Mouse (Mus musculus) neural tube, embryonic 13.5 days (tissue): ENCODE measurements around the gene Galnt17. TPM values are rescaled to one million over a fixed set of nuclear protein-coding genes. Genes with fewer than 3 reads are reported as not detected.
A peak's percentile ranks its signal among the peaks of the same experiment; 100 is the strongest.

Source experiments
- ATAC-seq: fragments of 200-750 bp; cut with Nextera tagmentation; 2 replicates; pipeline ENCODE4 v1.8.0; 2017; ENCODE audit warnings: low read depth, mild to moderate bottlenecking, moderate TSS enrichment, moderate library complexity
- H3K27ac ChIP-seq: fragments of 300-500 bp; sonication (generic); replicated peaks from 2 replicates; pipeline ENCODE4 v1.5.1; 2015; ENCODE audit warnings: moderate library complexity, mild to moderate bottlenecking, inconsistent platforms
- H3K27me3 ChIP-seq: fragments of 300-500 bp; sonication (generic); 2 replicates; pipeline ENCODE4 v1.6.1; 2015; ENCODE audit warnings: mild to moderate bottlenecking, inconsistent platforms
- H3K36me3 ChIP-seq: fragments of 300-500 bp; sonication (generic); 2 replicates; pipeline ENCODE4 v1.6.1; 2015; ENCODE audit warnings: mild to moderate bottlenecking, inconsistent platforms
- H3K4me1 ChIP-seq: fragments of 300-500 bp; sonication (generic); replicated peaks from 2 replicates; pipeline ENCODE4 v1.6.1; 2015; ENCODE audit warnings: inconsistent platforms
- H3K4me2 ChIP-seq: fragments of 300-500 bp; sonication (generic); 2 replicates; pipeline ENCODE4 v1.6.1; 2015; ENCODE audit warnings: inconsistent platforms, mild to moderate bottlenecking, moderate library complexity
- H3K4me3 ChIP-seq: fragments of 300-500 bp; sonication (generic); 2 replicates; pipeline ENCODE4 v1.5.1; 2015; ENCODE audit warnings: mild to moderate bottlenecking, inconsistent platforms
- H3K9ac ChIP-seq: fragments of 300-500 bp; sonication (generic); 2 replicates; pipeline ENCODE4 v1.6.1; 2015; ENCODE audit warnings: moderate library complexity, mild to moderate bottlenecking, inconsistent platforms
- H3K9me3 ChIP-seq: fragments of 300-500 bp; sonication (generic); 2 replicates; pipeline ENCODE4 v1.6.1; 2016; ENCODE audit warnings: inconsistent platforms
- WGBS: fragments of 180-500 bp; shearing (Covaris S2); methylation state at CpG from one replicate; pipeline ENCODE4 v1.1.7; 2015; 5-methylcytosine and 5-hydroxymethylcytosine counted together
- polyA plus RNA-seq: library from polyadenylated mRNA; unstranded; fragments of >200 nt; fragmentation: Nextera tagmentation; extraction: Ambion mirVana; gene quantifications from 2 replicates; pipeline ENCODE4 v1.2.1, GENCODE M21; 2015

Gene Galnt17
- polyA plus RNA-seq, 1 experiment from 2014 or later, result 10.7 TPM

DNA sequence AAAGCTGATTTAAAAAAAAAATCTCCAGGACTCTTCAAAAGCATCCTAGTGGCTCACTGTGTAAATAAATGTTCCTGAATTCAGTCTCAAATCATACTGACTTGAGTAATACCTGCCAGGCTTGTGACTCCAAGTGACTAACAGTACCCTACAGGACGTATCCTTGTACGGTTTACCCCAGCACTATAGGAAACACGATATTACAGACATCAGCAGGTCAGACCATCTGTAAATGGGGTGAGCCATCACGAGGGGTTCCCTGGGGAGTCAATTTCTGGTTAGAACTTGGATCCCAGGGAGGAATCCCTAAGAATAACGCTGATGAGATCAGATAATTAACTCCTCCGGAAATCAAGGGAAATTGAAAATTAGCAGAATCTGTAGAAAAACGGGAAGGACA, 294.5 kb downstream of the Galnt17 start:
- Histone ChIP-seq H3K27ac (no peak overlapping the region), H3K9me3 (no peaks in the 10 kb centered on the region), H3K36me3 (no peaks in the 10 kb centered on the region), H3K27me3 (no peaks in the 10 kb centered on the region), H3K9ac (no peak overlapping the region), H3K4me1 (peaks cover 21% of the 10 kb centered on the region), H3K4me2 (no peak overlapping the region), H3K4me3 (no peak overlapping the region)
- ATAC-seq, result no peak
- WGBS, result 65% methylated on average over 7 of the region's 7 CpGs

DNA sequence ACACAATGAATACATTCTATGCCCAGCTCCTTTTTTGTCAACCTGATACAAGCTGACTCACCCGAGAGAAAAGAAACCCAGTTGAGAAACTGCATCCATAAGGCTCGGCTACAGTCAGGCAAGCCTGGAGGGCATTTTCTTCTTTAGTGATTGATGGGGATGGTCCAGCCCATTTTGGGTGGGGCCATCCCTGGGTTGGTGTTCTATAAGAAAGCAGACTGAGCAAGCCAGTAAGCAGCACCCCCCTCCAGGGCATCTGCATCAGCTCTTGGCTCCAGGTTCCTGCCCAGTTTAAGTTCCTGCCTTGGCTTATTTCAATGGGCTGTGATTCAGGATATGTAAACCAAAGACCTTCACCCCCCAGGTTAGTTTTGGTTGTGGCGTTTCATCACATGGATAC, 295.2 kb downstream of the Galnt17 start:
- H3K27ac ChIP-seq, result no peak overlapping the region
- 65% methylated on average over 3 of the region's 3 CpGs for WGBS
- H3K9me3 ChIP-seq, result no peaks in the 10 kb centered on the region
- no peak overlapping the region for H3K4me3 ChIP-seq
- peaks cover 18% of the 10 kb centered on the region for H3K4me1 ChIP-seq
- no peak overlapping the region for H3K4me2 ChIP-seq
- no peaks in the 10 kb centered on the region for H3K36me3 ChIP-seq
- H3K9ac ChIP-seq, result no peak overlapping the region
- H3K27me3 ChIP-seq, result no peaks in the 10 kb centered on the region
- no peak for ATAC-seq

DNA sequence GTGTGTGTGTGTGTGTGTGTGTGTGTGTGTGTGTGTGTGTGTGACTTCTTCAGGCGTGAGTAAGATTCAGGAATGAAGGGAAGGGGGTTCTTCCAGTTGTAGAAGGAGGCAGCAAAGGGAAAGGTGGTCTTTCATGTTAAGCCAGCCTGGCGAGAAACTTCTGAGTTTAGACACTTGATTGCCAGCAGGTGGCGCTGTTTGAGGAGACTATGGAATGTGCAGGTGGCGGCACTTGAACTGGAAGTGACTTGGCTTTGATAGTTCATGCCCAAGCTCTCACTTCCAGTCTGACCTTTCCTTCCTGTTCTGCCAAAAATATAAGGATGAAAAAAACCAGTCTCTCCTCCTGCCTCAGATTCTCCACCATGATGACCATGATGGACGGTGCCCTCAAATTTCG, 298.8 kb downstream of the Galnt17 start:
- Histone ChIP-seq H3K4me3 (no peak overlapping the region), H3K4me2 (no peak overlapping the region), H3K36me3 (no peaks in the 10 kb centered on the region), H3K4me1 (peaks cover 8% of the 10 kb centered on the region), H3K27ac (no peak overlapping the region), H3K9me3 (peaks cover 6% of the 10 kb centered on the region; the same call in 1 of the 2 replicates), H3K27me3 (no peaks in the 10 kb centered on the region), H3K9ac (no peak overlapping the region)
- no peak for ATAC-seq
- WGBS, result 57% methylated on average over 6 of the region's 6 CpGs

DNA sequence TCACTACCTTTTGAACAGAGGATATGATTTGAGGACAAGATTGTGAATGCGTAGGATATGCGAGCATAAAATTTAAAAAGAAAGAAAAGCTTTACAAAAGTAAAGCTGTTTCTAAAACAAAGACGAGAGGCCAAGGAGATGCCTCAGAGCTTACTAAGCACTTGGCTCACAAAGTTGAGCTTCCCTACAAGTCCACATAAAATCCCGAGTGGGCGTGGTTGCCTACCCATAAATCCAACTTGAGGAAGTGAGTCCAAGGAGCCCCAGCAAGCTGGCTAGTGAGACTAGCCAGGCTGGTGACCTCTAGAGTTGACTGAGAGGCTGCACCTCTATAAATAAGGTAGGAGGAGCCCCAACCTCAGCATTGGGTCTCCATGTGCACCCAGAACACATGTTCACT, 299.8 kb downstream of the Galnt17 start:
- Histone ChIP-seq H3K9ac (no peak overlapping the region), H3K36me3 (no peaks in the 10 kb centered on the region), H3K9me3 (peaks cover 7% of the 10 kb centered on the region; the same call in 1 of the 2 replicates), H3K27me3 (no peaks in the 10 kb centered on the region), H3K4me1 (no peaks in the 10 kb centered on the region; the same call in 1 of the 2 replicates), H3K4me2 (no peak overlapping the region), H3K4me3 (no peak overlapping the region), H3K27ac (no peak overlapping the region)
- 87% methylated on average over 5 of the region's 5 CpGs for WGBS
- ATAC-seq, result no peak

DNA sequence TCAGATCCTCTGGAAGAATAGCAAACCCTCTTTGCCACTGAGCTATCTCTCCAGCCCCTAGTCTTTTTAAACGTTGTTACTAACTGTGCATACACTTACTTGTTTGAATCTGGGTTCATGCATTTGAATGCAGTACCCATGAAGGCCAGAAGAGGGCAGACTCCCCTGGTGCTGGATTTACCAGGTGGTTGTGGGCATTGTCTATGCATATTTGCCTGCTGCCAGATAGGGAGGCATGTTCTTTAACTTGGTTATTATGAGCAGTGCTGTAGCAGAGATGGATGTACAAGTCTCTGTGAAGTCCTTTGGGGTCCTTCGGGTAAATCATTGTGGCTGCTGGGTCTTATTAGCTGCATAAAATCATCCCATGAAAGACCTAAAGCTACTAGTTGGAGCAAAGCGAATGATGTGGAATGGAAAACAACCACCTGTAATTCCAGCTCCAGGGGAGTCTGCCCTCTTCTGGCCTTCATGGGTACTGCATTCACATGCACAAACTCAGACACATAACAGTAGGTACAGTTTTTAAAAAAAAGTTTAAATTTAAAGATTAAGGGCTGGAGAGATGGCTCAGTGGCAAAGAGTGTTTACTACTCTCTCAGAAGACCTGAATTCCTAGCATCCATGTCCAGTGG, 300.3 kb downstream of the Galnt17 start:
- ATAC-seq, result no peak

DNA sequence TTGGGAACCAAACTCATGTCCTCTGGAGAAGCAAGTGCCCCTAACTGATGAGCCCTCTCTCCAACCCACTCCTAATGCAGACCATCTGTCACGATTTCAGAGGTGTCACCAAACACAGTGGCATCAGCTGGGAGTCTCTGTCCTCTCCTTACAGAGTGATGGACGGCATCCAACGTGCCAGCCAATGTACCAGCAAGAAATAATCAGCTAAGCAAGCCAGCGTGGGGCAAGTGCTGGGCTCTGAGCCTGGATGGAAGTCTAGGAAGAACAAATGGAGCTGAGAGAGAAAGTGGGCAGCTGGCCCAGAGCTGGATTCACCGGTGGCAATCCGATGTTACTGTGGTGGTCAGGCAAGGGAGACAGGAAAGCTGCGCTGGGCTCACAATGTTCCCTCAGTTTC, 301.1 kb downstream of the Galnt17 start:
- ATAC-seq, result no peak
- H3K4me3 ChIP-seq, result no peak overlapping the region
- no peaks in the 10 kb centered on the region for H3K36me3 ChIP-seq
- H3K4me2 ChIP-seq, result no peak overlapping the region
- WGBS, result 70% methylated on average over 7 of the region's 7 CpGs
- H3K27me3 ChIP-seq, result no peaks in the 10 kb centered on the region
- H3K27ac ChIP-seq, result no peak overlapping the region
- no peaks in the 10 kb centered on the region for H3K4me1 ChIP-seq
- peaks cover 7% of the 10 kb centered on the region; the same call in 1 of the 2 replicates for H3K9me3 ChIP-seq
- H3K9ac ChIP-seq, result no peak overlapping the region

More for the DNA sequence above, 300.3 kb downstream of the Galnt17 start:
- Histone ChIP-seq H3K4me3 (no peak overlapping the region), H3K36me3 (no peaks in the 10 kb centered on the region), H3K9me3 (peaks cover 7% of the 10 kb centered on the region; the same call in 1 of the 2 replicates), H3K4me2 (no peak overlapping the region), H3K9ac (no peak overlapping the region), H3K27ac (no peak overlapping the region), H3K4me1 (no peaks in the 10 kb centered on the region), H3K27me3 (no peaks in the 10 kb centered on the region)
- 68% methylated on average over 3 of the region's 3 CpGs for WGBS

DNA sequence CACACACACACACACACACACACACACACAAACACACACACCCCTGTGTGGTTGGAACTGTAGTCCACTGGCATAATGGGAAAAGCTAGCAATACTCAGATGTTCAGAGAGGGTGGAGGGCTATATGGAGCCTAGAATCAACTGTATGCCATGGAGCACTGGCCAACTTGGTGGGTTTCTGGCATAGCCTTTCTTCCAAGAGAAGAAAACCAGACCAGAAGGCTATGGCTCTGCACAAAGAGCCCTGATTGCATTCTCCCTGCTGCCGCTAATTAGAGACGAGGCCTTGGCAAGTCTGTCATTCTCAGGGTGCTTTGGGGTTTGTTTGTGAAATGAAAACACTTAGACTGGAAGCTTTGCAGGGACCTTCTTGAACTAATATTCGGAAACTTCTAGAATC, 301.8 kb downstream of the Galnt17 start:
- H3K4me2 ChIP-seq, result no peak overlapping the region
- H3K9ac ChIP-seq, result no peak overlapping the region
- no peak for ATAC-seq
- H3K9me3 ChIP-seq, result peaks cover 7% of the 10 kb centered on the region; the same call in 1 of the 2 replicates
- no peak overlapping the region for H3K4me3 ChIP-seq
- no peaks in the 10 kb centered on the region for H3K4me1 ChIP-seq
- no peak overlapping the region for H3K27ac ChIP-seq
- whole genome bisulfite sequencing, result 85% methylated on average over 3 of the region's 3 CpGs
- no peaks in the 10 kb centered on the region for H3K36me3 ChIP-seq
- no peaks in the 10 kb centered on the region for H3K27me3 ChIP-seq

DNA sequence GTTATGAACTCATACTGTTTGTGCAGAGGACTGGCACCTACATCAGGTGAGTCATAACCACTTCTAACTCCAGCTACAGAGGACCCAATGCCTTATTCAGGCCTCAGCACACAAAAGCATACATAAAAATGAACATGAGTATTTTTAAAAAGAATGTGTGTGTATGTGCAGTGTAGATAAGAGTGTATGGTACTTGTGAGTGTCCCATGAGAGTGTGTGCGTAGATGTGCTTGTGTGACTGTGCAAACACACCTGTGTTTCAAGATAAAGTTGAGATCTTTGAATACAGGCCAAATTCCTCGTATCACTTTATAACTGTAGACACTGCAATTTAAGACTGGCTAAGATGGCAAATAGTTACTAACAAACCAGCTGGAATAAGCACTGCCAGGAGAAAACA, 307.7 kb downstream of the Galnt17 start:
- ATAC-seq, result no peak
- no peak overlapping the region for H3K4me2 ChIP-seq
- WGBS, result 95% methylated on average over 2 of the region's 2 CpGs

DNA sequence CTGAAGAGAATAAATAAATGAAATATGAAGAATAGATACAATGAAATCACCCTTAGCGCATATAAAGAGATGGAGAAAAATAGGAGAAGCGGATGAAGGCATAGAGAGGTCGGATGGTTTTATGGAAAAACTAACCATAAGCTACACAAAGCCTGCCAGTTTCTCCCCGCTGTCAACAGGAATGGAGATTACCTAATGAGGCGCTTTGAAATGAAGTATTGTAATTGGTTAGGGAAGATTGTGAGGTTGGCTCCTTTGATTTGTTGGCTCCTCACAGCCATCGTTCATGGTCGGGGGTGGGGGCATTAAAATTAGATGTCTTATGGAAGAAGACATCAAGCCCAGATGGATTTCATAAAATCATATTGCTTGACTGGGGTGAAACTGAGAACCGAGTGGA, 329.0 kb downstream of the Galnt17 start:
- no peak for ATAC-seq
- Histone ChIP-seq H3K4me3 (no peak overlapping the region), H3K4me2 (no peak overlapping the region), H3K9me3 (no peaks in the 10 kb centered on the region), H3K36me3 (no peaks in the 10 kb centered on the region), H3K27ac (no peak overlapping the region), H3K9ac (no peak overlapping the region), H3K27me3 (no peaks in the 10 kb centered on the region), H3K4me1 (no peaks in the 10 kb centered on the region)
- 85% methylated on average over 8 of the region's 8 CpGs for WGBS

More for the DNA sequence above, 307.7 kb downstream of the Galnt17 start:
- H3K9me3 ChIP-seq, result peaks cover 7% of the 10 kb centered on the region; the same call in 1 of the 2 replicates
- no peaks in the 10 kb centered on the region for H3K36me3 ChIP-seq
- H3K9ac ChIP-seq, result no peak overlapping the region
- no peak overlapping the region for H3K27ac ChIP-seq
- no peak overlapping the region for H3K4me3 ChIP-seq
- no peaks in the 10 kb centered on the region for H3K27me3 ChIP-seq
- no peaks in the 10 kb centered on the region for H3K4me1 ChIP-seq

DNA sequence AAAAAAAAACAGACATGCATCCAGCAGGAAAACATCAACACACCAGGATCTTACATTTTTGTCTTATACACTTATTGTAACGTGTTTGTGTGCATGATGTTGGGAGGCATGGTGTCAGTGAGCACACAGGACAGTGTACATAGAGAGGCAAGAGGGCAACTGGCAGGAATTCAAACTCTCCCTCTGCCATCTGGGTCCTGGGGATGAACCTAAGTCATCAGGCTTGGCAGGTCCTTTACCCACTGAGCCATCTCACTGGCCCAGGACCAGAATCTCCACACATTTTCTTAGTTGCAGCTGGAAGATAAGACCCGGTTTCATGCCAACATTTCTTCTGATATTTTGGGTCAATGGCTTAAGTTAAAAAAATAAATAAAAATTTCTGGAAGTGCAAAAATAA, 329.4 kb downstream of the Galnt17 start:
- Histone ChIP-seq H3K27ac (no peak overlapping the region), H3K36me3 (no peaks in the 10 kb centered on the region), H3K4me1 (no peaks in the 10 kb centered on the region), H3K4me2 (no peak overlapping the region), H3K27me3 (no peaks in the 10 kb centered on the region), H3K4me3 (no peak overlapping the region), H3K9ac (no peak overlapping the region), H3K9me3 (no peaks in the 10 kb centered on the region)
- WGBS, result 73% methylated on average over 2 of the region's 2 CpGs
- no peak for ATAC-seq

DNA sequence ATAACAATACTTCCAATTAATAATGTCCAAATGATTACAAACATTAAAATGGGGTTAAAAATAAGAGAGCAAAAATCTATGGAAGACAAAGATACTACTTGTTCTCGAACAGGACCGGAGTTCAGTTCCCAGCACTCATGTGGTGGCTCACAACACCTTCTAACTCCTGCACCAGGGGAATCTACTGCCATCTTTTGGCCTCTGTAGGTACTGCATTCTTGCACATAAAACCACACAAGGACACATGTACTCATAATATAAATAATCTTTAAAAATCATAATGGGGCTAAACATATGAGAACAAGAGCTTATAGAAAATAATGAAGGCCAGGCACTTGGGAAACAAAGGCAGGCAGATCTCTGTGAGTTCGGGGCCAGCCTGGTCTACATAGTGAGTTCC, 330.3 kb downstream of the Galnt17 start:
- ATAC-seq, result no peak
- H3K4me3 ChIP-seq, result no peak overlapping the region
- H3K4me2 ChIP-seq, result no peak overlapping the region
- no peaks in the 10 kb centered on the region for H3K9me3 ChIP-seq
- H3K9ac ChIP-seq, result no peak overlapping the region
- WGBS, result 91% methylated on average over 3 of the region's 3 CpGs
- H3K4me1 ChIP-seq, result no peaks in the 10 kb centered on the region
- H3K27ac ChIP-seq, result no peak overlapping the region
- no peaks in the 10 kb centered on the region for H3K27me3 ChIP-seq
- no peaks in the 10 kb centered on the region for H3K36me3 ChIP-seq

DNA sequence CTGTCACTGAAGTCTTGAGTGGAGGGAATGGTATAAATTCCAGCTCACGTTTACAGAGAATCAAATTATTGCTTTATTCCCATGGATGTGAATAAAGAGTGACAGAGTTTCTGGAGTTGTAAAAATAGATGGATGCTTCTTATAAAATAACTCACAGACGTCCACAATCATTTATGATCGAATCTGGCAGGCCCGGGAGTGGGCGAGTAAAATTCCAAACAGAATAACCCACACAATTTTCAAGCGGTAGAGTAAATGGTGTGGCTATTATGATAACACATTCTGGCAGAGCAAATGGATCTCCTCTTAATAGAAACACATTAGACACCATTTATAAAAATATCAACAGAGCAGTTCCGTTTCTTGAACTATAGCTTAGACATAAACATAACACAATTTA, 355.9 kb downstream of the Galnt17 start:
- Histone ChIP-seq H3K4me3 (no peak overlapping the region), H3K9ac (no peak overlapping the region), H3K36me3 (no peaks in the 10 kb centered on the region), H3K27me3 (no peaks in the 10 kb centered on the region), H3K9me3 (no peaks in the 10 kb centered on the region), H3K4me1 (no peaks in the 10 kb centered on the region), H3K27ac (peak overlapping the region; percentile 49; the same call in 1 of the 2 replicates), H3K4me2 (no peak overlapping the region)
- no peak for ATAC-seq
- WGBS, result 76% methylated on average over 7 of the region's 7 CpGs

DNA sequence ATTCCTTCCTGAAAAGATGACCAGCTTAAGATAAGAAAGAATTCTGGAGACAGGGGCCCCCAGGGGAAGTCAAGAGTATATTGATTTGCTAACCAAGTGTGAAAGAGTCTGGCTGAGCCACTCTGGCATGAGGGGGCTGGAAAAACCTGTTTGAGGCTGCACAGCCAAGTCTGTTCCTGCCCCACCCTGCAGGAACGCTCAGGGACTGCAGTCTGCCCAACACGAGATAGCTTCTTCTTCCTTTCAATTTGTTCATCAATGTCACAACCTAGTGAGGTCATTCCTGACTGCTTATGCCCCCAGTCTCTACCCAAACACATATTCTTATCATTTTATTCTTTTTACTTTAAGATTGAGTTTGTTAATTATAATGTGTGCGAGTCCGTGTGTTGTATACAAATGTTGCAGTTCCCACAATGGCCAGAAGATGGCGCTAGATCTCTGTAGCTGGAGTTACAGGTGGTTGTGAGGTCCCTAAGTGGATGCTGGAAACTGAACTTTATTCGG, 357.4 kb downstream of the Galnt17 start:
- Histone ChIP-seq H3K27me3 (no peaks in the 10 kb centered on the region), H3K4me3 (no peak overlapping the region), H3K4me2 (no peak overlapping the region), H3K36me3 (no peaks in the 10 kb centered on the region), H3K4me1 (no peaks in the 10 kb centered on the region), H3K9ac (no peak overlapping the region), H3K27ac (peak overlapping the region; percentile 6; the same call in 1 of the 2 replicates), H3K9me3 (no peaks in the 10 kb centered on the region)
- no peak for ATAC-seq
- 51% methylated on average over 6 of the region's 6 CpGs for WGBS
